ENCODE assay signal across 34 mouse cellular contexts in genomic region chr8:94440389-94440788, GRCm38 (mm10). TPM values are rescaled to one million over a fixed set of nuclear protein-coding genes. Genes with fewer than 3 reads are reported as not detected.
"Had no signal": no experiment of that assay in that cellular context is flagged by ENCODE, and none has a peak within 500 bp of the region (broad histone marks: within the 10 kb centered on the region; RNA-seq: fewer than 3 reads in every experiment).

No protein-coding gene starts in this region.

- ATAC-seq: hindbrain, embryonic 16.5 days; hindbrain, postnatal 0 days; inflammation-experienced regulatory T-cells, adult 6 months; intestine, embryonic 15.5 days; intestine, embryonic 16.5 days; intestine, postnatal 0 days had no signal

- H3K9me3 ChIP-seq: heart, embryonic 10.5 days; heart, embryonic 12.5 days; heart, embryonic 13.5 days; heart, embryonic 15.5 days; hindbrain, embryonic 10.5 days; hindbrain, embryonic 12.5 days; hindbrain, embryonic 13.5 days; hindbrain, embryonic 15.5 days; intestine, embryonic 15.5 days; kidney, embryonic 15.5 days had no signal

- H3K4me1 ChIP-seq: heart, embryonic 10.5 days; heart, embryonic 12.5 days; heart, embryonic 13.5 days; heart, embryonic 15.5 days; hindbrain, embryonic 10.5 days; hindbrain, embryonic 12.5 days; hindbrain, embryonic 13.5 days; hindbrain, embryonic 15.5 days; intestine, embryonic 15.5 days; kidney, embryonic 15.5 days had no signal

- H3K36me3 ChIP-seq: heart, embryonic 10.5 days; heart, embryonic 12.5 days; heart, embryonic 13.5 days; heart, embryonic 15.5 days; hindbrain, embryonic 10.5 days; hindbrain, embryonic 12.5 days; hindbrain, embryonic 13.5 days; hindbrain, embryonic 15.5 days; intestine, embryonic 15.5 days; kidney, embryonic 15.5 days had no signal

- H3K4me2 ChIP-seq: heart, embryonic 11.5 days; heart, embryonic 12.5 days; heart, embryonic 13.5 days; heart, embryonic 15.5 days; hindbrain, embryonic 12.5 days; hindbrain, embryonic 13.5 days; hindbrain, embryonic 14.5 days; hindbrain, embryonic 15.5 days; intestine, embryonic 15.5 days; kidney, embryonic 15.5 days had no signal

- H3K27ac ChIP-seq: heart, embryonic 10.5 days; heart, embryonic 13.5 days; heart, embryonic 15.5 days; hindbrain, embryonic 10.5 days; hindbrain, embryonic 12.5 days; hindbrain, embryonic 13.5 days; hindbrain, embryonic 14.5 days; hindbrain, embryonic 15.5 days; hindbrain, postnatal 0 days; intestine, embryonic 15.5 days; kidney, embryonic 15.5 days; kidney, postnatal 0 days; layer of hippocampus, adult 2 months had no signal

- H3K27me3 ChIP-seq: hindbrain, embryonic 15.5 days; intestine, embryonic 15.5 days had no signal

- H3K9ac ChIP-seq: heart, embryonic 12.5 days; heart, embryonic 13.5 days; heart, embryonic 15.5 days; hindbrain, embryonic 12.5 days; hindbrain, embryonic 13.5 days; hindbrain, embryonic 14.5 days; hindbrain, embryonic 15.5 days; intestine, embryonic 15.5 days; kidney, embryonic 15.5 days had no signal

- DNase-seq: heart, postnatal 14 days; heart, postnatal 36 days; heart, postnatal 4 days; kidney, adult 11 months; kidney, adult 18-20 months; kidney, adult 2 months; kidney, adult 8-10 months; kidney, adult 9 months; kidney, postnatal 10 days; kidney, postnatal 14 days; kidney, postnatal 25 days; kidney, postnatal 36 days; kidney, postnatal 4 days; layer of hippocampus, adult 9-11 months; layer of hippocampus, postnatal 36 days had no signal

- H3K4me3 ChIP-seq: heart, embryonic 10.5 days; heart, embryonic 12.5 days; heart, embryonic 13.5 days; heart, embryonic 15.5 days; hindbrain, embryonic 10.5 days; hindbrain, embryonic 12.5 days; hindbrain, embryonic 13.5 days; hindbrain, embryonic 15.5 days; intestine, embryonic 15.5 days; kidney, embryonic 15.5 days; layer of hippocampus, adult 2 months had no signal

RNA-seq across cellular contexts. Expression of gene Nlrc5, which starts 6.2 kb away (rescaled TPM):
- polyA plus RNA-seq: heart, embryonic 10.5 days; heart, embryonic 11.5 days had no signal
